Mouse (Mus musculus): ENCODE results near the gene Get4. TPM values are rescaled to one million over a fixed set of nuclear protein-coding genes. Genes with fewer than 3 reads are reported as not detected.

The Get4 gene
- polyA plus RNA-seq, 1 experiment from 2014 or later = 145 TPM

DNA sequence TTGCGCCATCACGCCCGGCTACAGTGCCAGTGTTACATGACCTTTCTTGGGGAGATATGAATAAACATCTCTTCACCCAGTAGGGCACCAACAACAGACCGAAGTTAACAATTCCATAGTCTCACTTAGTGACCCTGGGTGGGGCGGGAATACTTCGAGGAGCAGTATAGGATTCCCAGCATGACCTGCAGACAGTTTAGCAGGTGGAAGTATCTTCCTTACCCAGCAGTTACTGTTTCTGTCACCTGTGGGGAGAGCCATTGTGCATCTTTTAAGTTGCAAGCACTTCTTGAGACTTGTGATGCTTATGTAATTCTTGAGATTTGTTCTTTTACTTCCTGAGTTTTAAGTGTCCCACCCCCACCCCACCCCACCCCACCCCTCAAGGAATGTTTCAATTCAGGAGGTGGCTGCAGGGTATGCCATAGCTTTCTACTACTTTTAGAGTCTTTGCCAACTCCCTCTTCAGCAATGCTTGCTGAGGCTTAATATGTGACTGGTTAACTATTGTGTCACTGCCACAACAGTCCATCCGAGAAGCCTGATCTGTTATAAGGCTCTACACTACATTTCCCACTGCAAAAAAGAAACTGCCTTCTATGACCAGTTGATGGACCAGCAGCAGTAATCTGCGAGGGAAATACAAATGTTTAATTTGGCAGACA is 6.4 kb downstream of the Get4 start:
- H3K36me3 ChIP-seq (ENCODE audit: control insufficient read depth, insufficient read depth, low read length) = peaks cover 7% of the 10 kb centered on the region; the same call in 1 of the 2 replicates
- WGBS = 94% methylated on average over 8 of the region's 8 CpGs

DNA sequence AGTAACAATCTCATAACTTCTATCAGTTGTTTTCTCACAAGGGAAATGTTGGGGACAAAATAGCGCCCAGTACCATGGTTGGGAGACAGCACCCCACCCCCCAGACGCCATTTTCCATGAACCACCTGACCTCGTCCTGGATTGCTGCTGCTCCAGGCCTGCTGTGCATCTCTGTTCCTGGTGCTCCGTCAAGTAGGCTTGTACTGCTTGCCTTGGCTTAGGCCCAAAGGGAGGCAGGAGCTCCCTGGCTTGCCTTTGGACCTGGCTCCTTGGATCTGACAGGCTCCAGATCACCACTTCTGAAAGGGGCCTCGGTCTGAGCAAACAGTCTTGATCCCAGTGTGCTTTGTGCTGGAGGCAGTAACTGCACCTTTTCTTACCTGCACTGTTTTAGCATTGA is 7.7 kb downstream of the Get4 start:
- no peak for ATAC-seq (ENCODE audit: insufficient read depth, low FRiP score, low TSS enrichment)
- Histone ChIP-seq H3K4me2 (ENCODE audit: low read depth) (no peak overlapping the region), H3K36me3 (ENCODE audit: control insufficient read depth, insufficient read depth, low read length) (peaks cover 11% of the 10 kb centered on the region; the same call in 1 of the 2 replicates), H3K4me1 (ENCODE audit: control insufficient read depth, insufficient read depth, low read length) (no peaks in the 10 kb centered on the region), H3K4me3 (ENCODE audit: low read depth, low read length) (no peak overlapping the region), H3K9me3 (ENCODE audit: control insufficient read depth, low read length) (no peaks in the 10 kb centered on the region), H3K9ac (ENCODE audit: low read length) (no peak overlapping the region), H3K27me3 (ENCODE audit: control insufficient read depth, insufficient read depth, low read length) (no peaks in the 10 kb centered on the region), H3K27ac (ENCODE audit: low read depth, low read length) (no peak overlapping the region)
- WGBS = 94% methylated on average over 5 of the region's 5 CpGs
- no peak for DNase-seq (ENCODE audit: low spot score)

More for the DNA sequence above, 6.4 kb downstream of the Get4 start:
- no peak overlapping the region for H3K27ac ChIP-seq (ENCODE audit: low read depth, low read length)
- H3K9me3 ChIP-seq (ENCODE audit: control insufficient read depth, low read length) = no peaks in the 10 kb centered on the region
- no peak for DNase-seq (ENCODE audit: low spot score)
- peaks cover 3% of the 10 kb centered on the region for H3K4me1 ChIP-seq (ENCODE audit: control insufficient read depth, insufficient read depth, low read length)
- no peak overlapping the region for H3K4me3 ChIP-seq (ENCODE audit: low read depth, low read length)
- no peak overlapping the region for H3K9ac ChIP-seq (ENCODE audit: low read length)
- ATAC-seq (ENCODE audit: insufficient read depth, low FRiP score, low TSS enrichment) = no peak
- H3K4me2 ChIP-seq (ENCODE audit: low read depth) = no peak overlapping the region
- no peaks in the 10 kb centered on the region for H3K27me3 ChIP-seq (ENCODE audit: control insufficient read depth, insufficient read depth, low read length)

DNA sequence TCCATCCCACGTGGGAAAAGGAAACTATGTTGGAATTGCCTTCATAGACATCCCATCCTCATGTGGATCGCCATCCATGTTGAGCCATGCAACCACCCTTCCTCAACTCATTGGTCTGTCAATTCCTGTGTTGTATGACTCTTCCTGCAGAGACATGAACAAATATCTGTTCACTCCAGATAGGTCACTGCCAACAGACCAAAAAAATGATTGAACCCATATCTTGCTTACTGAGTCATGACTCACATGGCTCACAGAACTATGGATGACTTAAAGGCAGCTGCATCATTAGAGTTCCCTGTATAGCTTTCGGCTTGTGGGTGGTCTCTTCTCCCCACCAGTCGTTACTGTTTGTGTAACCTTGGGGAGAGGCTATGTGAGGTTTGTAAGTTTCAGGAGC is 9.3 kb downstream of the Get4 start:
- H3K27me3 ChIP-seq (ENCODE audit: control insufficient read depth, insufficient read depth, low read length) = no peaks in the 10 kb centered on the region
- no peak overlapping the region for H3K27ac ChIP-seq (ENCODE audit: low read depth, low read length)
- 89% methylated on average over 4 of the region's 4 CpGs for WGBS
- no peak overlapping the region for H3K9ac ChIP-seq (ENCODE audit: low read length)
- H3K9me3 ChIP-seq (ENCODE audit: control insufficient read depth, low read length) = no peaks in the 10 kb centered on the region
- ATAC-seq (ENCODE audit: insufficient read depth, low FRiP score, low TSS enrichment) = no peak
- H3K4me2 ChIP-seq (ENCODE audit: low read depth) = no peak overlapping the region
- DNase-seq (ENCODE audit: low spot score) = no peak
- no peak overlapping the region for H3K4me3 ChIP-seq (ENCODE audit: low read depth, low read length)
- H3K36me3 ChIP-seq (ENCODE audit: control insufficient read depth, insufficient read depth, low read length) = peaks cover 15% of the 10 kb centered on the region
- no peaks in the 10 kb centered on the region for H3K4me1 ChIP-seq (ENCODE audit: control insufficient read depth, insufficient read depth, low read length)

DNA sequence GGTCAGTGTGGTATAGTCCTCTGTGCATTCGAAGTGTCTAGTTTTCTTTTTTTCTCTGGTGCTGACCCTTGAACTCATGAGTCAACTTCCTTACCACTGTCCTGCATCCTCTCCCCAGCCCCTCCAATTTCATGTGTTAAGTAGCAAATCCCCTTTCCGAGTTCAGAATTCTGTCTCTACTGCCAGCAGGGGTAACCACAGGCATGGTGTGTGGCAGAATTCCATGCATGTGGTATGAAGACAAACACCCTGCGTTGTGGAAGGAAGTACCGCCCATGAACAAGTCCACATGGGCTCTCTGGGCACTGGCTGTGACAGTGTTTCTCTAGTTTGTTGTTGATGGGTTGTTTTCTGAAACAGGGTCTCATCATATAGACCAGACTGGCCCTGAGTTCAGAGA is 15.5 kb downstream of the Get4 start:
- Histone ChIP-seq H3K27me3 (ENCODE audit: control insufficient read depth, insufficient read depth, low read length) (no peaks in the 10 kb centered on the region), H3K4me1 (ENCODE audit: control insufficient read depth, insufficient read depth, low read length) (peaks cover 3% of the 10 kb centered on the region), H3K4me2 (ENCODE audit: low read depth) (no peak overlapping the region), H3K36me3 (ENCODE audit: control insufficient read depth, insufficient read depth, low read length) (peaks cover 15% of the 10 kb centered on the region), H3K4me3 (ENCODE audit: low read depth, low read length) (no peak overlapping the region), H3K9ac (ENCODE audit: low read length) (no peak overlapping the region), H3K27ac (ENCODE audit: low read depth, low read length) (no peak overlapping the region), H3K9me3 (ENCODE audit: control insufficient read depth, low read length) (no peaks in the 10 kb centered on the region)
- 92% methylated on average over 4 of the region's 4 CpGs for WGBS
- DNase-seq (ENCODE audit: low spot score) (no peak), ATAC-seq (ENCODE audit: insufficient read depth, low FRiP score, low TSS enrichment) (no peak)

DNA sequence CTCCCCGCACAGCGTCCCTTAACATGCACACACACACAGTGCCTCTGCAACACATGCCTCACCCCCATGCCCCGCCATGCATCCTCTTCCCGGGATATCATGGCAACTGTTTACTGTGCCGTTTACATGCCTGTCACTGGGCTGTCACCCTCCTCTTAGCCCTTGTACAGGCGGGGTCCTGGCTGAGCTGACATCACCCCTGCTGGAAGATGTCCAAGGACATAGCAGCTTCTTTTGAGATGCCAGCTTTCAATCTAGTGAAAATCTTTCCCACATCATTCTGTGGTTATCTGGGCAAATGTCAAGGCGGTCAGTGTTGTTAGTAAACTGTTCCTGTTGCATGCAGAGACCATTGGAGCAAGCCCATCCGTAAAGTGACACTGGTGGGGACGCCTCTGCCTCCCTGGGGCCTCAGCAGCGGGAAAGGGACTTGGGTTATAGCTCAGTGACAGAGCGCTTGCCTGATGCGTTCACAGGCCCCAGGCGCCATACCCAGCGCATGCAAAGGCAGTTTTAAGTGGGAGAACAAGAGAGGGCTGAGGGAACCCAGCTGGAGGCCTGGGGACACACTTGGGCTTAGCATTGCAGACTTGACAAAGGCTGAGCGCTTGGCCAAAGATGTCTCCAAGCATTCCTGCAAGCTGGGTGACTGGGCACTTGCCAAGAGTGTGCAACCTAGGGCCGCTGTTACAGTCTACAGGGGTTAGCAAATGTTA is 18.8 kb downstream of the Get4 start:
- DNase-seq (ENCODE audit: low spot score) (no peak), ATAC-seq (ENCODE audit: insufficient read depth, low FRiP score, low TSS enrichment) (no peak)
- no peak overlapping the region for H3K4me2 ChIP-seq (ENCODE audit: low read depth)
- no peak overlapping the region for H3K27ac ChIP-seq (ENCODE audit: low read depth, low read length)
- H3K4me1 ChIP-seq (ENCODE audit: control insufficient read depth, insufficient read depth, low read length) = peaks cover 3% of the 10 kb centered on the region
- H3K9me3 ChIP-seq (ENCODE audit: control insufficient read depth, low read length) = no peaks in the 10 kb centered on the region
- H3K9ac ChIP-seq (ENCODE audit: low read length) = no peak overlapping the region
- WGBS = 68% methylated on average over 16 of the region's 16 CpGs
- H3K36me3 ChIP-seq (ENCODE audit: control insufficient read depth, insufficient read depth, low read length) = peaks cover 8% of the 10 kb centered on the region; the same call in 1 of the 2 replicates
- no peaks in the 10 kb centered on the region for H3K27me3 ChIP-seq (ENCODE audit: control insufficient read depth, insufficient read depth, low read length)
- no peak overlapping the region for H3K4me3 ChIP-seq (ENCODE audit: low read depth, low read length)

DNA sequence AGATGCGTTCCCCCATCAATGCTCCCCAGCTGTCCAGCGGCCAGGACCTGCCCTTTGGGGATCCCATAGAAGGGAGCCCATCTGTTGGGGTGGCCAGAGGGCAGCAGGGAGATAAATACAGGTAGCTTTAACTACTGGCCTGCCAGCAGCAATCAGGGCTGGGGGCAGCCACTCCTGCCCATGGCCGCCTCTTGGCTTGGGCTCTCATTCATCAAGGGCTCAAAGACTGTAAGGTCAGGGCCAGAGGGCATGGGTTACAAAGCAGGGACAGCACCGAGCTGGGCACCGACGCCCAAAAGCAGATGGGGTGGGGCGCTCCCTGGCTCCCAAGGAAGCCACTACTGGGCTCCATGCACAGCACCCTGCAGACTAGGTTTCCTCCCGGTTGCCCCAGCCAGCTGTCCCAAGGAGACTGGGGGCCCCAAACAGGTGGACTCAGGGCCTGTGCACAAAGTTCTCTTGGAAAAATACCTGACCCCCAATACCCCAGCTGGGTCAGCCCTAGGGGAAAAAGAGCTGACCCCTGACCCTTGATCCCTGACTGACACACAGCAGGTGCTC is 19.9 kb downstream of the Get4 start:
- no peak overlapping the region for H3K27ac ChIP-seq (ENCODE audit: low read depth, low read length)
- 36% methylated on average over 8 of the region's 8 CpGs for WGBS
- H3K4me3 ChIP-seq (ENCODE audit: low read depth, low read length) = no peak overlapping the region
- H3K9ac ChIP-seq (ENCODE audit: low read length) = no peak overlapping the region
- H3K9me3 ChIP-seq (ENCODE audit: control insufficient read depth, low read length) = no peaks in the 10 kb centered on the region
- peaks cover 4% of the 10 kb centered on the region; the same call in 1 of the 2 replicates for H3K36me3 ChIP-seq (ENCODE audit: control insufficient read depth, insufficient read depth, low read length)
- peaks cover 3% of the 10 kb centered on the region for H3K4me1 ChIP-seq (ENCODE audit: control insufficient read depth, insufficient read depth, low read length)
- H3K27me3 ChIP-seq (ENCODE audit: control insufficient read depth, insufficient read depth, low read length) = no peaks in the 10 kb centered on the region
- ATAC-seq (ENCODE audit: insufficient read depth, low FRiP score, low TSS enrichment) = no peak
- DNase-seq (ENCODE audit: low spot score) = no peak
- no peak overlapping the region for H3K4me2 ChIP-seq (ENCODE audit: low read depth)

DNA sequence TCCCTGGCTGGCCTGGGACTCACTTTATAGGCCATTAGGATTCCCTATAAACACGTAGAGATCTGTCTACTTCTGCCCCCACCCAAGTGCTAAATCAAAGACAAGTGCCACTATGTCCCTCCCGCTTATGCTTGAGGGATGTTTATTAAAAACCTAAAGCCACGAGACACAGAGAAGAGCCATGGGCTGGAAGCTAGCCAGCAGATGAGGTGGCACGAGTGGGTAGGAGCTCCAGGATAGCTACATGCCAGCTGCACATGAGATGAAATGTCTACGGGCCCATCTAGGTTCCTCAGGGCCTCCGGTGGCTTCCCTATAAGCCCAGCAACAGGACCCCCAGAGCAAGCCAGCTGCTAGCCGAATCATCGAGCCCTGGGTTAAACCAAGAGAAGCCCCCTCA is 25.2 kb downstream of the Get4 start:
- Histone ChIP-seq H3K4me3 (ENCODE audit: low read depth, low read length) (no peak overlapping the region), H3K27ac (ENCODE audit: low read depth, low read length) (no peak overlapping the region), H3K9ac (ENCODE audit: low read length) (no peak overlapping the region), H3K36me3 (ENCODE audit: control insufficient read depth, insufficient read depth, low read length) (no peaks in the 10 kb centered on the region; the same call in 1 of the 2 replicates), H3K27me3 (ENCODE audit: control insufficient read depth, insufficient read depth, low read length) (no peaks in the 10 kb centered on the region), H3K9me3 (ENCODE audit: control insufficient read depth, low read length) (no peaks in the 10 kb centered on the region), H3K4me1 (ENCODE audit: control insufficient read depth, insufficient read depth, low read length) (no peaks in the 10 kb centered on the region), H3K4me2 (ENCODE audit: low read depth) (no peak overlapping the region)
- DNase-seq (ENCODE audit: low spot score) = no peak
- no peak for ATAC-seq (ENCODE audit: insufficient read depth, low FRiP score, low TSS enrichment)
- WGBS = 85% methylated on average over 8 of the region's 8 CpGs

DNA sequence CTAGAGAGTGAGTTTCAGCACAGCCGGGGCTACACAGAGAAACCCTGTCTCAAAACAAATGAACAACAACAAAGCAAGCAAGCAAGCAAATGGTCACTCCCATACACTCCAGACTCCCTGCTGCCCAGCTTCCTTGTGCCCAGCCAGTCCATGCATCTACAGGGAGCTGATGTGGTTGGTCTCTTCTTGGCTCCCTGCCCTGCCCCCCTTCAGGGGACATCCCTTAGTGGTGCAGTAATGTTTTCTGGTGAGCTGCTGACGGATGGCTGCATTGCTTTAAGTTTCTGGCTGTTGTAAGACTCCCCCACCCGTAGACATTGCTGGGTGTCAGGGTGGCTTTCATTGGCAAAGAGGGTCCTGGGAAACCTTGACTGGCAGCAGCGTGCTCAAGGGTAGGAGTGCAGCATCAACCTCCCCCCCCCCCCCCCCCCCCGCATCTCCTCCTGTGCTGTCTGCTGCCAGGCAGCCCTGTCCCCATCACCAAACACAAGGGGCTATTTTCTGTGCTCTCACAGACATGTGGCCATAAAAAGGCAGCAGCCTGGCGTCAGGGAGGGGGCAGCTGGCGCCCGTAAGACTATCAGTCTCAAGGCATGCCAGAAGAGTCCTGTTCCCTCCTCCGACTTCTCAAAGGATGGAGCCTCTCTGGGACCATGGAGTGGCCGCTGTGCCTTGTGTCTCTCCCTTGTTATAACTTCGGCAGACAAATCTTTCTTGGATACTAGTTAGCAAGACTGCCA is 29.4 kb downstream of the Get4 start:
- Histone ChIP-seq H3K27ac (ENCODE audit: low read depth, low read length) (no peak overlapping the region), H3K36me3 (ENCODE audit: control insufficient read depth, insufficient read depth, low read length) (no peaks in the 10 kb centered on the region), H3K4me1 (ENCODE audit: control insufficient read depth, insufficient read depth, low read length) (no peaks in the 10 kb centered on the region), H3K9me3 (ENCODE audit: control insufficient read depth, low read length) (no peaks in the 10 kb centered on the region), H3K4me2 (ENCODE audit: low read depth) (no peak overlapping the region), H3K27me3 (ENCODE audit: control insufficient read depth, insufficient read depth, low read length) (no peaks in the 10 kb centered on the region), H3K4me3 (ENCODE audit: low read depth, low read length) (no peak overlapping the region), H3K9ac (ENCODE audit: low read length) (no peak overlapping the region)
- DNase-seq (ENCODE audit: low spot score) (no peak), ATAC-seq (ENCODE audit: insufficient read depth, low FRiP score, low TSS enrichment) (no peak)
- 52% methylated on average over 11 of the region's 11 CpGs for WGBS
